Mouse (Mus musculus): Measurements from ENCODE around the gene Rpl29.

DNA sequence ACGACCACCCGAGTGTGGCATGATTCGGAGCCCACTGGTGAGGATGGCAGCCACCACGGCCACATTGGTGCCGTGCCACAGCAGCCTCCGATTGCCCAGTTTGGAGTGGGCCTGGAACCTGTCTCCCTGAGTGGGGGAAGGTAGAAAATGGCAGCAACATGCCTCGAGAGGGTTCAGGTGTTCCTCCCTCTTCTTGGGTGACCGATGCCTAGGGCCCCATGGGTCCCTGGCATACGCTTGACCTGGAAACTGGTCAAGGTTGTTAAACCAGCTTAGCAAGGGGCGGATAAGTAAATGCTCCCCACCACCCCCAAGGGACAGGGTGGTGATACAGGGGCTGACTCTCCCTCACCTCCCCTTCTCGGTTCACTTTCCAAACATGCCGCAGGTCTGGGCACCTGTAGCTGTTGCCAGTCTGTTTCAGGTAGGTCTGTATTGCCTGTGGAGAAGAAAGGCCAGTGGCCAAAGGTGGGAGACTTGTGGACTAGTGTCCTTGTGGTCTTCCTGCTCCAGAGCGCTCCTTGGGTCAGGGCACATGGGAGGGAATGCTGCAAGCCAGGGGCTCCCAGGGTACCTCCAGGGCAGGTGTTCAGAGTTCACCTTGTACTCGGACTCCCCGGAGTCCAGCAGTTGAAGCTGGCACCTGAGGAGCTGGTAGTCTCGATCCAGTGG, 44.0 kb downstream of the Rpl29 start:
- TF ChIP-seq GATA1 (IDR thresholded peaks at IDR 0.05; ENCODE audit: borderline replicate concordance, low read length) (no peak), FLI1 (IDR thresholded peaks at IDR 0.05; ENCODE audit: low read length) (no peak)

Data from megakaryocyte, embryonic 14.5 days (primary cell).